Mouse (Mus musculus): ENCODE measurements around the gene Trarg1.

DNA sequence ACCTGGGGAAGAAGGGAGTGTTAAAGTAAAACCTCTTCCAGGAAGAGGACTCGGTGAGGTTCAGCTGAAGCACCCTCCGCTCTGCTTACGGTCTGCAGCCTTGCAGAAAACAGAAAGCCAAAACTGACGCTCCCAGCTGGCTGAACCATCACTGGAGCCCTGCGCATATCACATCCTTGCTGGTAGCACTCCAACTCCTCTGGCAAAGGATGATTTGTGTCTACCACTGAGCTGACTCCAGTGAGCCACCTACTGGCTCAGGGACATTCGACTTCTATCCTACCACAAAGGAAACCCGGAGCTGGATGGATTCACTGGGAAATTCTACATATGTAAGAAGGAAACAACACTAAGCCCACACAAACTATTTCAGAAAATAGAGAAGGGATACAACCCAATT is 64.9 kb downstream of the Trarg1 start:
- no peak for TF ChIP-seq CTCF (IDR thresholded peaks at IDR 0.05; ENCODE audit: extremely low read depth, insufficient read depth, insufficient read length, insufficient replicate concordance)
- TF ChIP-seq POLR2A (IDR thresholded peaks at IDR 0.05; ENCODE audit: low read depth, low read length), result no peak

Data from spleen, adult 2 months (tissue).